In genomic region chr7:120883523-120884290, GRCm38 (mm10) we compare ENCODE assay signal across 28 mouse cellular contexts. TPM values are rescaled to one million over a fixed set of nuclear protein-coding genes. Genes with fewer than 3 reads are reported as not detected.
DNase-seq lines count a peak whose midpoint lies in the region; ATAC-seq and TF ChIP-seq lines count a peak whose summit lies in the region.
"Had no signal": no experiment of that assay in that cellular context is flagged by ENCODE, and none has a peak within 500 bp of the region (broad histone marks: within the 10 kb centered on the region; RNA-seq: fewer than 3 reads in every experiment).

No protein-coding gene starts in this region.

- WGBS in liver, embryonic 14.5 days (ENCODE audit: insufficient replicate concordance), result 52% methylated on average over 4 of the region's 4 CpGs

- peaks cover 85% of the 10 kb centered on the region for H3K36me3 ChIP-seq in liver, embryonic 14.5 days (replicated peaks; ENCODE audit: control insufficient read depth, insufficient read depth, low read depth)
- H3K36me3 ChIP-seq in megakaryocyte, embryonic 14.5 days (replicated peaks; ENCODE audit: low read length), result peaks cover 80% of the 10 kb centered on the region

- H3K9me3 ChIP-seq in liver, embryonic 14.5 days (ENCODE audit: control insufficient read depth, low read length), result no peaks in the 10 kb centered on the region
- H3K9me3 ChIP-seq in megakaryocyte, embryonic 14.5 days, result no peaks in the 10 kb centered on the region
- H3K9me3 ChIP-seq: hindbrain, embryonic 13.5 days; lung, embryonic 15.5 days; midbrain, embryonic 15.5 days had no signal

- ATAC-seq in liver, embryonic 14.5 days (ENCODE audit: insufficient read depth), result no peak
- ATAC-seq: activated CD4-positive, CD25-positive, alpha-beta regulatory T cell, adult 4 months; forebrain, postnatal 0 days; intestine, embryonic 16.5 days; midbrain, embryonic 15.5 days had no signal

- peak; percentile 35 for DNase-seq in retina, postnatal 1 day
- no peak for DNase-seq in retina, embryonic 14.5 days (ENCODE audit: low spot score)
- no peak for DNase-seq in liver, embryonic 14.5 days (ENCODE audit: low read depth in 3 of 3, low spot score in 3 of 3)
- no peak for DNase-seq in layer of hippocampus, postnatal 36 days
- no peak for DNase-seq in kidney, adult 18-20 months
- no peak for DNase-seq in adrenal gland, adult 18-20 months (ENCODE audit: low spot score in 2 of 2)
- DNase-seq: adrenal gland, postnatal 10 days; cerebellum, adult 18-20 months; cerebellum, postnatal 10 days; forebrain, postnatal 0 days; gastrocnemius, postnatal 10 days; heart, adult 18-20 months; heart, postnatal 4 days; kidney, adult 9 months; kidney, postnatal 10 days; layer of hippocampus, adult 9-11 months; right cerebral cortex, postnatal 4 days; thymus, postnatal 4 days had no signal

- H3K9ac ChIP-seq in liver, embryonic 14.5 days (replicated peaks), result no peak overlapping the region; the same call in 1 of the 2 replicates
- H3K9ac ChIP-seq: forebrain, postnatal 0 days; heart, embryonic 12.5 days; hindbrain, embryonic 13.5 days; lung, embryonic 15.5 days; midbrain, embryonic 15.5 days had no signal

- no peak overlapping the region for H3K4me2 ChIP-seq in liver, embryonic 14.5 days (ENCODE audit: low read depth)
- H3K4me2 ChIP-seq: heart, embryonic 12.5 days; hindbrain, embryonic 13.5 days; lung, embryonic 15.5 days; midbrain, embryonic 15.5 days had no signal

- no peaks in the 10 kb centered on the region for H3K27me3 ChIP-seq in liver, embryonic 14.5 days (ENCODE audit: control insufficient read depth, insufficient read depth, low read length)
- H3K27me3 ChIP-seq in megakaryocyte, embryonic 14.5 days (replicated peaks), result no peaks in the 10 kb centered on the region
- H3K27me3 ChIP-seq: CH12.LX; heart, embryonic 12.5 days; hindbrain, embryonic 13.5 days; lung, embryonic 15.5 days; midbrain, embryonic 15.5 days had no signal

- no peak overlapping the region for H3K4me3 ChIP-seq in liver, embryonic 14.5 days (ENCODE audit: insufficient read depth in 1 of 2, low read depth in 2 of 2, low read length in 2 of 2)
- peak overlapping the region; percentile 34 for H3K4me3 ChIP-seq in megakaryocyte, embryonic 14.5 days (replicated peaks)
- H3K4me3 ChIP-seq: erythroblast, embryonic 14.5 days; heart, embryonic 12.5 days; hindbrain, embryonic 13.5 days; lung, embryonic 15.5 days; midbrain, embryonic 10.5 days; midbrain, embryonic 15.5 days had no signal

- no peak for TF ChIP-seq CTCF in liver, embryonic 14.5 days (IDR thresholded peaks at IDR 0.05; ENCODE audit: low read depth)

- peak overlapping the region; percentile 29; the same call in 1 of the 2 replicates for H3K27ac ChIP-seq in liver, embryonic 14.5 days
- H3K27ac ChIP-seq: hindbrain, embryonic 13.5 days; lung, embryonic 15.5 days; midbrain, embryonic 10.5 days; midbrain, embryonic 15.5 days had no signal

- no peak for TF ChIP-seq EP300 in liver, embryonic 14.5 days (IDR thresholded peaks at IDR 0.05; ENCODE audit: low read depth)

- peaks cover 39 to 50% of the 10 kb centered on the region in 2 experiments for H3K4me1 ChIP-seq in liver, embryonic 14.5 days (replicated peaks; ENCODE audit: control insufficient read depth in 2 of 2, insufficient read depth in 2 of 2, low read length in 1 of 2)
- peaks cover 81% of the 10 kb centered on the region for H3K4me1 ChIP-seq in megakaryocyte, embryonic 14.5 days
- H3K4me1 ChIP-seq: hindbrain, embryonic 13.5 days; lung, embryonic 15.5 days; midbrain, embryonic 10.5 days; midbrain, embryonic 15.5 days had no signal

RNA-seq across cellular contexts. Expression of gene Polr3e, which starts 33.8 kb away (rescaled TPM):
- polyA plus RNA-seq in liver, embryonic 14.5 days (2012; rRNA removed), result 5.8 and 9.2 TPM in 2 replicates
- polyA plus RNA-seq in liver, embryonic 14.5 days (2014; fragmentation: Nextera tagmentation; extraction: Ambion mirVana), result 6.6 and 7.1 TPM in 2 replicates
- 5.0 and 8.9 TPM in 2 replicates for polyA plus RNA-seq in megakaryocyte, embryonic 14.5 days (2012; ENCODE audit: insufficient read depth, low replicate concordance)
- total RNA-seq in layer of hippocampus, postnatal 36 days (2021), result 10 to 100 TPM; 25.7 to 26.6 TPM
- total RNA-seq in adrenal gland, adult 18-20 months (2021), result 10 to 100 TPM; 20.8 to 23.5 TPM

RNA-seq across cellular contexts. Expression of gene Eef2k, which starts 41.1 kb away (rescaled TPM):
- 21.5 and 30.2 TPM in 2 replicates for polyA plus RNA-seq in liver, embryonic 14.5 days (2012; rRNA removed)
- polyA plus RNA-seq in liver, embryonic 14.5 days (2014; fragmentation: Nextera tagmentation; extraction: Ambion mirVana), result 13.4 and 14.5 TPM in 2 replicates
- polyA plus RNA-seq in megakaryocyte, embryonic 14.5 days (2012; ENCODE audit: insufficient read depth, low replicate concordance), result 5.4 and 42.9 TPM in 2 replicates
- 10 to 100 TPM; 24.8 to 26.7 TPM for total RNA-seq in layer of hippocampus, postnatal 36 days (2021)
- 10 to 100 TPM; 20.9 to 22.4 TPM for total RNA-seq in adrenal gland, adult 18-20 months (2021)
